Mouse (Mus musculus) MN1 (cell line): ENCODE measurements around the gene Marf1.
"Not testable (repeated sequence)": the region's sequence is repeated elsewhere in the genome, so short reads cannot be mapped to it uniquely, and the experiment has no call there.

Experiments used
- DNase-seq: peaks from one replicate; pipeline ENCODE4 v3.0.0-alpha.2; 2016; ENCODE audit warnings: low spot score

Marf1 gene

DNA sequence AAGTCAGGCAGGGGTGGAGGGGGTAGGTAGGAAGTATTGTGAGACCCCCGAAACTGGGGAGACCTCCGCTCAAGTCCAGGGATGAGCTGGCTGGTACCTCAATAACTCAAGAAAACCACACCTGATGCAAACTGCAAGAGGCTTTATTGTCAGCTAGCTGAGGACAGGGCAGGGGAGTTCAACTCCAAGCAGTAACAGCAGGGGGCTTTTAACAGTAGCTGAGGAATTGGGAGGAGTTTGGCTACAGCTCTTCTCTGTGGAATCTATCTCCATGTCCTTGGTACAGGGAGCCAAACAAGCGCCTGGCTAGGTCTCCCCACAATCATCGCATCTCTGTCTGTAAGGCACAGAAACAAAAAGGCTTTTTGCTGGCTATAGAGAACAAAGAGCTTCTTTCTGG, 96.6 kb downstream of the Marf1 start:
- DNase-seq = not testable (repeated sequence)

DNA sequence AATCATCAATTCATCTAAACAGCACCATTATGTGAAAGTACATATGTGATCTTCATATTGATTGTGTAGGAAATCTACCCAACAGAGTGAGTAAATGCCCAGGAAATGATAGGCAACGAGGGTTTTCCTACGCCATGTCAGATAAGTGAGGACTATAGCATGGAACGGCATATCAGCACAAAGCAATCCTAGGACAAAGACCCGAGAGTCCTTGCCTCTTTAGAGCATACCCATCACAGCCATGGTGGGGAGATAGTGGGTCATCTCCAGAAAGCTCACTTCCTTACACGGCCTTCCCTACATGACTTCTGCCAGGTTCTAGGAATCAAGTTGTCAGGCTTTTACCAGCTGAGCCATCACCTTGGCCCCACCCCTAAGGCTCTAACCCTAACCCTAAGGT, 103.3 kb downstream of the Marf1 start:
- DNase-seq = no peak
